Mouse (Mus musculus) liver, adult 2 months (tissue): Measurements from ENCODE around the gene Il1rn.

Experiments used
- CTCF ChIP-seq: fragments of 200-500 bp; IDR thresholded peaks from 2 replicates; pipeline ENCODE4 v1.5.1; 2011; ENCODE audit warnings: low read depth, low read length, control low read depth
- POLR2A ChIP-seq: fragments of 200-500 bp; IDR thresholded peaks from 2 replicates; pipeline ENCODE4 v1.6.1; 2011; ENCODE audit warnings: low read length, control low read depth; ENCODE audit not compliant: insufficient read depth; ENCODE audit errors: extremely low read depth

GRCm38 (mm10) chr2:24359347-24359746, 22.7 kb downstream of the Il1rn start:
- TF ChIP-seq CTCF = no peak
- TF ChIP-seq POLR2A = no peak
